Mouse (Mus musculus) thymus, postnatal 36 days (tissue): ENCODE measurements around the gene Camsap2.

Experiments
- DNase-seq, 2 experiments: peaks; one replicate each; pipeline ENCODE4 v3.0.0; 2022; ENCODE audit warnings: mixed read lengths in 2 of 2

Camsap2 gene

DNA sequence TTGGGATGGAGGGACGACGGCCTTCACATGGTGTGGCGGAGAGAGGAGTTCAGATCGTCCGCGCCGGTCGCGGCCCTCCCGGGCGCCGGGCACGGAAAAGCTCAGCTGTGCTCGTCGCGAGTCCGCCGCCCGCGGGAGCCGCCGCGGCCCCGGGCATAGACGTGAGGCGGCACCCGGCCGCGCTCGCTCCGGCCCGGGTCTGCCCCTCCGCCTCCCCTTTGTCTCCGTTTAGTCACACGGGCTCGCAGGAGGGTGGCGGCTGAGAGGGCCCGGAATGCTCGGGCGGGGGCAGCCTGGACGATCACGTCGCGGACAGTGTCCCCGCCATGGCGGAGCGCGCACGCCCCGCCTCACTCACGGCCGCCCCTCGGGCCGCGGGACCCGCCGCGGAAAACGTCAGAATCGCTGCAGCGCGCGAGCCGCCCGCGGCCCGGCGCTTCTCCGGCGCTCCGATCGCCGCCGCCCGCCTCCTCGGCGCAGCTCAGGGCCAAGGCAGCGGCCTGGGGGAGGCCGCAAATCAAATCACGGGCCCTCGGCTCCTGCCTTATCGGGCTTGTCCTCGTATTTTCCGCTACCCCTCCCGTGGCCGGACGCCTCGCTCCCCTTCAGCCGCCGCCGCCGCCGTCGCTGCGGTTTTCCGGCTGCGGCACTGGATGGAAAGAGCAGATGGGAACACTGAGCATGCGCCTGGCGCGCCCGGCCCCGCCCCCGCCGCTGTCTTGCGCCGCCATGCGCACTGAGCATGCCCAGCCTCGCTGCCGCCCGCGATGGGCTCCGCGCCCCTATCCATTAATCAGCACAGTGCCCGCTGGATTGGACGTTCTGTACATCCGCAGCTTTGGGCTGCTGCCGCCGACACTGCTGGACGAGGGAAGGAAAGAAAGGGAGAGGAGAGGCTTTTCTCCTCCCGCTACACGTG, at the start of gene Camsap2:
Gene Camsap2, minus strand, starts transcription at position 651 of the 919 bp plus-strand sequence.
- DNase-seq = peak; percentile 92 to 93

DNA sequence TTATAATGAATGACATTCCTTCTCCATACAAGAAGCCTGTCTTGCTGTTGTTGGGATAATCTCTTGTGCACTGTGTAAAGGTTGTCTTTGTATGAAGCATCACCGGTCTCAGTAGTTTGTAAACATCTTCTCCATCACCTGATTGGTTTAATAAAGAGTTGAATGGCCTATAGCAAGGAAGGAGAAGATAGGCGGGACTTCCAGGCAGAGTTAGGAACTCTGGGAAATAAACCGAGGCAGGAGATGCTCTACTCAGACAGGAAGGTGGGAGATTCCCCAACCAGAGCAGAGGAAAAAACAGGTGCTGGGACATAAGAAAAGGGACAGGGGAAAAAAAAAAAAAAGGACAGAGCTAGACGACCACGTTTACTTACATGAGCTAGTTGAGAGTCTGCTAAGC, 49.2 kb upstream of the Camsap2 start:
- DNase-seq = no peak

DNA sequence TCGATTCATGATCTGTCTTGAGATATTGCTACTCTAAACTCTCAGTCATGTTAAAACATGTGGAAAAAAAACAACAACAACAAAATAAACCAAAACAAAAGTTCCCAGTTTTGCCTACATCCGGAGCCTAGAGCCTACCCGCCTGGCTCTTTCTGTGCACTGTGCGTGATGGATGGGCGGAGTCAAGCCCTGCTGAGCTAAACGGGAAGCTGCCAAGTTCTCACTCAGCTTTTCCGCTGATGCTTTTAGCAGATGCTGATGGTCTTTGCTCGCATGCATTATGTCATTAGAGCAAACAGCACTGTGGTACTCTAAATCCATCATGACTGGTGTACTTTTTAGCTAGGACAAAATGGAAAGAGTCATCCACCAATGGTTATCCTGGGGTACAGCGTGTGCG, 48.6 kb upstream of the Camsap2 start:
- DNase-seq = peak; percentile 19 to 34

DNA sequence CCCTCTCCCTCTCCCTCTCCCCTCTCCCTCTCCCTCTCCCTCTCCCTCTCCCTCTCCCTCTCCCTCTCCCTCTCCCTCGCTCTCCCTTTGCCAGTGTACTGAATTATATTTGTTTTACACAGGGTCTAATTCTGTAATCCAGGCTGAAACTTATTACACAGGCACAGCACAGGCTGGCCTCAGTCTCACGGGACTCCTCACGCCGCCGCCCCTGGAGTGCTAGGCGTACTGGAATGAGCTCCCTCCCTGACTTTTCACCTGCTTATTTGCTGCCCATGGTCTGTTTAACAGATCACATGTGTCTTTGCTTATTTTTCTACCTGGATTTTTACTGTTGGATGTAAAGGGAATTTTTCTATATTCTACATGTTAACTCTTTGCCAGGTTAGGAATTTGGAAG, 41.0 kb upstream of the Camsap2 start:
- no peak for DNase-seq

DNA sequence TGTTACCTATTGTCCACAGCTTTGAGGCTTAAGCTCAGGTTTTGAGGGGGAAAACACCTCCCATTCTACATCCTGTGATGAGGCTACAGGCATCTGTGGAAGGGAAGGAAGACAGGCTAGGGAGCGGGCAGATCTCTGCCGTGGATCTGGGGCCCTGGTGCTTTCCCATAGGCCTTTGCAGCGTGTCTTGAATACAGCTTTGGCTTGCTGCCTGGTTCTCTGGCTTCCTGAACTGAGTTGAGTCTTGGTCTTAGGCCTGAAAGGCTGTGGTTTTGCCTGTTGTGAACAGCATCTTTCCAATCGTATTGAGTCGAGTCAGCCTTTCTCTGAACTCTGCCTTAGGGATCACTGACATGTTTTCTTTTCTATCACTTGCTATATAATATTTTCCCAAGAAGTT, 35.7 kb upstream of the Camsap2 start:
- no peak for DNase-seq

DNA sequence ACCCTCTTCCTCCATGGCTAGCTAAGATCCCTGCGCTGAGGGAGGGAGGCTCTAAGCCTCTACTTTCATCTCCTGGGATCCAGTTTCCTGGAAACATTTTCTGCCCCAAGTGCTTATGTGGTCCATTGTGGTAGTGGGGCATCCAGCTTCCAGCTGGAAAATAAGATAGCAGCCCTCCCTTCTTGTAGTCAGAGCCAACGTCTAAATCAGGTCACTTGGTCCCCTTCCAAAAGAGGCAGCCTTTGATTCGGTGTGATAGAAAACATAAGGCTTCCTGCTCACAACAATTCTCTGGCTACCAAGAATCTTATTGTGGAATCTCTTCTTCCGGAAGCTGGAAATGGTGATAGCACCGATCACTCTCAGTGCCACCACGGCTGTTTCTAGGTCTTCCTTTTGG, 35.3 kb upstream of the Camsap2 start:
- DNase-seq = no peak

DNA sequence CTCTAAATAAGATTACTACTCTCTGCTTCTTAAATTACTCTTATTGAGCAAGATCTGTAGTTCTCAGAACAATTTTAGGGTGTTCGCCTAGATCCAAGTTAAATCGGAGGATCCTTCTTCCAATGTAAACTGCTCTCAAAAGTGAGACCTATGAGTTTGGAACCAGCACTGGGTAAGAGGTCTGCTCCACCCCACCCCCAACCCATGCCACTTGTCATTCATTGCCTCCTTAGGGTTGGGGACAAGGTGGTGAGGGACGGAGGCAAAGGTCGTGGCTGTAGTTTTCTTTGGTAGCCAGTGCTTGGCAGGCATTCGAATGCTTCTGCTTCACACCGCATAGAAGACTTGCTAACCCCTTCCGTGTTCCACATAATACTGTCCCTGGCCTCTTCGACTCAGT, 34.7 kb upstream of the Camsap2 start:
- DNase-seq = no peak

DNA sequence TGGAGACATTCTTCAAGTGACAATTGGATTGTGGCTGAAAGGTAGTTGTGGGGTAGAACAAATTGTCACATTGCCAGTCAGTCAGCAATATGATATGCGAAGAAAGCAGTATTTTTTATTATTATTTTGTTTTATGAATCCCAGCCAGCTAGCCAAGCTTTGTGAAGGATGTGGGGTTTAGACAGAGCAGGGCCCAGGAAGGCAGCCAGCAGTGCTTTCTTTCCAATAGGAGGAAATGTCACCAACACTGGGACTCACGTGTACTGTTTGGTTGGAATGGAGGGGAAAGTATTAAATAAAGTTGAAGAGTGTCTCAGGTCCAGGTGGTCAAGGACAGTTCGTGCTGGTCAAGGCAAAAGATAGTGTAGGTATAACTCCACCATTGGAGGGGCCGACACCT, 34.3 kb upstream of the Camsap2 start:
- no peak for DNase-seq

DNA sequence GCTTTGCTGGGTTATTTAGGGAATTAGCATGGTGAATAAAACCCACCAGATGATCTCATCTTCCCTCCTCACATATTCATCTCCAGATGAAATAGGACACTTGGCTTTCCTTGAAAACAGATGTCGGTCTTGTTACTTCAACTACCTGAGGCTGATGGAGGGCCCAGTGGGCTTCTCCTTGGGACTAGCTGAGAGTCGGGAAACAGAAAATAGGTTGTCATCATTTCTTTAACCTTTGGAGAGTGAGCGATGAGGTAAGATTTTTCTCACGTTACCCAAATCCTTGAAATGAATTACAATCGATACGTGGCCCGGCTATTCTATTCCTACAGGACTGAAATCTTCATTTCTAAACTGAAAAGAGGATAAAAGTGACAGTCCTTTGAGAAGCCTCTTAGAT, 33.4 kb upstream of the Camsap2 start:
- no peak for DNase-seq

DNA sequence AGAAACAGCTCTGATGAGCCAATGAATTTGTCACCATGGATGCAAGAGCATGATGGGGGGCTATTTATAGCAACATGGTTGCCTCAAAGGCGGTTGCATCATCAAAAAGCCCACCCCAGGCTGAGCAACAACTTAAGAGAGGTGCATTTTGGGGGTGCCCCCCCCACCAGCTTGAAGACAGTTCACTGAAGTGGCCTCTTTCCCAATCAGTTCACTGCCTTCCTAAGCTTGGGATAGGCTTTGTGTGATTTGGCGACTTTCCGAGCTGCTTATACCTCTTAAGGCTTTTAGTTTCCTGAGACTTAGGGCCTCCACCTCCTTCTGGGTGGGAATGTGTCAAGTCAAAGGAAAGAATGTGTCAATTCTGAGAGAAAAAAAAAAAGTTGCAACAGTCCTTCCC, 20.1 kb upstream of the Camsap2 start:
- DNase-seq = no peak

DNA sequence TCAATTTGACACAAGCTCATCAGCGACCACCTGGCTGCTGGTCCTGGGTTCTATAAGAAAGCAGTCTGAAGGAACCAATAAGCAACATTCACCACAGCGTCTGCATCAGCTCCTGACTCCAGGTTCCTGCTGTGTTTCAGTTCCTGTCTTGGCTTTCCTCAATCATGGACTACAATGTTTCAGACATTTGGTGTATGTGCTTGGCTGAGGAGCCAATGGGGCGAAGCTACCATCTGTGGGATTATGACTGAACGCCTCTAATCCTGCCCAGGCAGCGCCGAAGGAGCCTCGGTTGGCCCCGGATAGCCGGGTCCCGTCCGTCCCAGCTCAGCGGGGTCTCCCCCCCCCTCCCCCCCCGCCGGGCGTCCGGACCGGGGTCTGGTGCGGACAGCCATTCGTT, 18.8 kb upstream of the Camsap2 start:
- DNase-seq = peak; percentile 57 to 63

DNA sequence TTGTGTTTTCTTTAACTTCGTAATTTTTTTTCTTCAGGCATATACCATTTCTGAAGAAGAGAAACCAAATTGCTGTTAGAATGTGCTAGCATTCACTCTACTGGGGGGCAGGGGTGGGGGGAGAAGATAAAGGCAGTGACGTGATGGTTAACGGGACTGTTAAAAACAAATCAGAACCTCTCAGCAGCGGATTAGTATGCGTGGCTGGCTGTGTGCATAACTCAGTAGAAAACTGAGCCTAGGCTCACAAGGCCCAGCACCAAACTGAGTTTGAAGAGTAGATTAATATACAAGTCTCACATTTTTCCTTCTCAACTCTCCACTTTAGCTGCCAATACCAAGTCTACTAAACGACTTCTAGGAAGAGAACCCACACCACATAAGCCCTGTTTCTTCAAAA, 17.1 kb upstream of the Camsap2 start:
- no peak for DNase-seq

DNA sequence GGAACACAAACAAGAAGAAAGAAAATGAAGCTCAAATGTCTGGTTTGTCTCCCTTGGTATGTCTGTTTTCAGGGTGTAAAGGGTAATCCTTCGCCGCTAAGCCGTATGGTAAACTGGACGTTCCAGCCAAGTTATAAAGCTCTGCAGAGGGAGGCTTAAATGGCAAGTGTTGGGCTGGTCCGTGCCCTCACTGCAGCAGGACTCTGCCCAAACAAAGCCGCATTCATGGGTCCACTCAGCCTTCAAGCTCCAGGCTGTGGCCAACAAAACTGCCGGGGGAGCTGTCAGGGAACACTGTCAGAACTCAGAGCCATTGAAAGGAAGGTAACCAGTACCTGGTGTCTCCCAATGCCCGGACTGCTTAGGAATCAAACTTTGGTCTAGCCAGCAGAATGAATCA, 16.7 kb upstream of the Camsap2 start:
- DNase-seq = no peak

DNA sequence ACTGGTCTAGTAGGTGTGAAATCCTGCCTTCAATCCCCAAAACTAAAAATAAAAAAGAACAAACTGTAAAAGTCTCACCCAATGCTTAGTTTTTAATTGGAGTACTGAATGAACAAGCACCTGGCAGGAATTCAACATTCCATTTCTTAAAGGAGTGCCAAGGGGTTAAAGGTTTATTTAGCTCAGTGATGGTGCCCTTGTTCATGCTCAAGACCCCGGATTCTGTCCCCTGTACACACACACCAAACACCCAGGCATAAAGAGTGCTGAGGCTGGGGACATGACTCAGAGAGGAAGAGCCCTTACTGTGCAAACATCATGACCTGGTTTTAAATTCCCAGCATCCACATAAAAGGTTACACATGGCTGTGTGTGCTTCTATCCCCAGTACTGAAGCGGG, 15.5 kb upstream of the Camsap2 start:
- no peak for DNase-seq

DNA sequence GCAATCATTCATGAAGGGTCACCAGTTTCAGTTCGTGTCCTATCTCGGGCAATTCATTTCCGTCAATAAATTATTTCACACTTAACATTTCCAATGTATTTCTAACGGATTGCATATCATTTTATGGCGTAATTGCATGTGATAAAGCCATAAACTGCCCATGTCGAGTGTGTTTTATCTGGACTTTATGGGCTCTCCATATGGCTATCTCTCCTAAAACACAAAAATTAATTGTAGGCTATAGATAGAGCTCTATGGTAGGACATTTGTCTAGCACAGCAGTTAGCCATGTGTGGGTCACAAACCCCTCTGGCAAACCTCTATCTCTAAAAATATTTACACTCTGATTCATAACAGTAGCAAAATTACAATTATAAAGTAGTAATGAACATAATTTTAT, 15.0 kb upstream of the Camsap2 start:
- DNase-seq = no peak

DNA sequence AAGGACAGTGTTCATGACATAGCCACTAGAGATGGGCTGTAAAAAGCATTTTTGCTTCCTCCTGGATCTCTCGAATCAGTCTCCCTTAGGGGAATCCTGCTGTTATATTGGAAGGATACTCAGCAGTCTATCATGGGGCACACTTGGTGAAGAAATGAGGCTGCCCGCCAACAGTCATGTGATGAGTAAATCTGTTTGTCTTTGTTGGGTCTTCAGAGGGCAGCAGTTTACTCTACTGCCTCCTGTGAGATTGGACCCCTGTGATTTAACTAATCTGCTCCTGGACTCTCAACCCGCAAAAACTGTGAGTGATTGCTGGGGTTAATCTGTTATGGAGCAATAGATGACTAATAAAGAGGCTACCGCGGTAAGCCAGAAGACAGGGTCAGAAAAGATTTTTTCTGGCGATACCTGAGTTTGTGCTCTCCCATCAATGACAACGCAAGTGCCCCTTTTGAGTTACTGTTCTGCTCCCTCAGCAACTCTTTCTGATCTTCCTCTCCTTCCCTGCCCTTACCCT, 13.0 kb upstream of the Camsap2 start:
- DNase-seq = no peak

DNA sequence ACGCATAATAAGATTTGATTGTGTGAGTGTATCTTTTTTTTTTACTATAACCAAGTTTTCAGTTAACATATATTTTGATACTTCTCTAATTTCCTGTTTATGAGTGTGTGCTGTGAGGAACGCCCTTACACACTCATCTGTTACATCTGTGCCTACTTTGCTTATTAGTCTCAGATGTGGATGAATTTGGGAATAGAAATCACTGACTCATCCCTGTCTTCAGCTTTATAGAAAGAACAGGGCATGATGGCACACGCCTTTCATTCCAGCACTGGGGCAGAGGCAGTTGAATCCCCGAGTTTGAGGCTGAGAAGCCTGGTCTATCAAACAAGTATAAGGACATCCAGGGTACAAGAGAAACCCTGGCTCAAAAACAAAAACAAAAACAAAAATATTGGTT, 9.7 kb upstream of the Camsap2 start:
- no peak for DNase-seq

DNA sequence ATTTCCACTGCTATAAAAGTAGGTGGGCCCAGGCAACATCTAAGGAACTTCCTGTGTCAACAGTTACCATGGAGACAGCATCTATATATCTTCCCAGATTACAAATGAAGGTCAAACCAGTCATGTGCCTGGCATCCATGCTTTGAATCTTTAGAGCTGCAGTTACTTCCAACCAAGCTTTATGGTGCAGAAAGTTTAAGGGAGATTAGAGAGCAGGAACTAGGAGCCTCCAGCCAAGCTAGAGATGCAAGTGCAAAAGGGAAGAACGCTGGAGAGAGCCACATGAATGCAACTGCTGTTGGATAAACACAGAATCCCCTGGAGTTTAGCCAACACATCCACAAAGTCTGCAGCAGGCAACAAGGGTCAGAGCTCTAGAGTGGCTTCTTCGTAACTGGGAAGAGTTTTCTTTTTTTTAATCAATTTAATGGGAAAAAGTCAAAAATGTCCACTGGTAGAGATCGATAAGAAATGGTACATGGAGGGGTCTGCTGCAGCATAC, 4.8 kb upstream of the Camsap2 start:
- no peak for DNase-seq

DNA sequence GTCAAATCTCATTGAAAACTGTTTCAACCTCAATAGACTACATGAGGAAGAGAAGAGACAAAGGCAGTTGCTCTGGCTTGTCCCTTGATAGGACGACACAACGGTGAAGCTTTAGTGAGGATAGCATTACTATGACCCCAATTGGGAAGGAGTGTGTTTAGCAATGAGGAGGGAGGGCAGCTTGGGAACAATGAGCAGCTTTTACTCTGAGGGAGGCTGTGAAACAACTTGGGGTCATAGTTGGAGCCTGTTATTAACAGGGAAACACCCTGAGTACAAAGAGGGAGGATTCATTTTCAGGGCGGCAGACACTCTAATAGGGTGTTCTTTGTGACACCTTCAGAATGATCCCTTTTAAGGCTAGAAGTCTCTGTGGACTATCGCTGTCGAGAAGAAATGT, 2.2 kb upstream of the Camsap2 start:
- DNase-seq = no peak

DNA sequence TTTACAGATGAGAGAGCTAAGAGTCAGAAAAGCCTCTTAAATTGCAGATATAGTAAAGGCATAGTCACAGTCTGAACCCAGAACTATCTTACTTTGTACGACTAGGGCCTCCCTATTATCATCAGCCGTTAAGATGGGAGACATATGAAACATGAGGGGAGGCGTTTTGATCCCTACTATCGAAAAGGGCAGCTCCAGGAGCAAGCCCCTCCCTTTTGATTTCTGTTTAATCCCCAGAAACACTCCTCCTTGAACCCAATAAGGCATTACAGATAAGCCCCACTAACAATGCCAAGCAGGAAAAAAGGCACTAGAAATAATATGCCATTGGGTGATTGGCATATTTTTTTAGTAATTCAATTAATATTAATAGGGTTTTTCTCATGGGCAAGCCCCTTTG, 1.2 kb upstream of the Camsap2 start:
- no peak for DNase-seq

DNA sequence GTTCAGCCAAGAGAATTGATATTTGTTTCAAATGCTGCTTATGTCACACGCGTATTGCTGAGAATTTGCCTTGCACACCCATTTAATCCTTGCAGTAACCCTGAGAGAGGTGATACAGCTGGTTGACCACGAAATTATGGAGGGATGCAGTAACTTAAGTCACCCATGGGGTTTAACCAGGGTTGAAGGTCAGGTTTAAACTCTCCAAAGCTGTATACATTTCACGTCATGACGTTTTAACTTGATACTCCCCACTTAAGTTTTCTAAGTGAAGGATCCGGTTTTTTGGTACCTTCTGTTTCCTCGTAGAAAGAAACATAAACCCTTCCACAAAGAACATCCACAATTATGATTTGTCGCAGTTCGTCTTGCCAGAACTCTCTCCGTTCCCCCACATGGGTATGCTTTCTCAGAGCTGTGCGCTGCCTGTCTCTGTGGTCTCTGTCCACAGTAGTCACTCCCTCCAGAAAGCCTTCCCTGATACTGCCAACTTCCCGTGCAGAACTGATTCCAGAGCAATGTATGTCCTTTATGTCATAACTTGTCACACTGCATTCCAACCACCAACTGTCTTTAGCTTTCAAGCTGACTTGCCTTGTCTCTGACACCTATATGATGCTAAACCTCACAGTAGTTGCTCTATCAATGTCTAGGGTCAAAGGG, 600 bp upstream of the Camsap2 start:
- no peak for DNase-seq

DNA sequence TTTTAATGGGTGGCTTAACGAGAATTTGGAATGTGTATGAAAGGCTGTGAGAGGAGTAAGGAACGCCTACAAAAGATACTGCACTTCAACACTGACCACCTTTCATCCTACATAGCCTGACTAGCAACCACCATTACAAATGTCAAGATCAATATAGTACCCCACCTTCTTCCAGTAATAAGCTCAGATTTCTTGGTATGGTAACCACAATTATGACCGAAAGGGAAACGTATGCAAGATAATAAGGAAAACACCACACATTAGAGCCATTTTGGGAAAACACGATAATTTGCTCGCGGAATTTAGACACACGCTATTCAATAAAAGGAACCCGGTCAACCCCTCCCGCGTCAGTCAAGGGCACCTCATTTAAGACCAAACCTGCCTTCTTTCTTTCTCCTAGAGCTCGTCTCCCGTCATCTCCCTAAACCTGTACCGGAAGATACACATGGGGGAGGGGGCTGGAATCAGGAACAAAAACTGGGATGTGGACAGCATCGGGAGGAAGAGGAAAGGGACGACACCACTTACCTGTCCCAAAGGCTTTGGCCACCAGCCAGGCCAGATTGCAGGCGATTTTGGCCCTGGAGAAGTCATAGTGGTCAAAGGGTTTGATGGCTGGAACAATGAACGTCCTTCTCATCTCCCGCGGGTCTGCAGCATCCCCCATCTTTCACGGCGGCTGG, 993 bp downstream of the Camsap2 start:
- no peak for DNase-seq

DNA sequence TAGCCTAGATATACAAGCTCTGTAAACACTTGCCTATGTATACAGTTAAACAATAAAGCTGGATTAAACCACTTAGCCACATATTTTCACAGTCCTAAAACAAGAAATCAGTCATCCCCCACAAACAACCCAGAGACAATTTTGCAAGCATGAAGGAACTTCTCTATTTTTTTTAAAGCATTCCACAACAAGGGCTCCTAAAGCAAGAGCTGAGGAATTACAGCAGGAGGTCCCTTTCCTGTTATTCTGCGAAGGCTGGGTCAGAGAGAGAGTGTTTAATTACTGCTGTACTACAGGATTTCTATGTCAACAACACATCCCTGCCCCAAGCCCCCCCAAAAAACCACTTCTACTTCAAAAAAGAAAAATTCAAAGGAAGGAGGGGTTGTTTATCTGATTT, 1.6 kb downstream of the Camsap2 start:
- DNase-seq = no peak
